Mouse (Mus musculus) liver, adult (tissue): Measurements from ENCODE around the gene Acod1.

Experiments used
- GATA4 ChIP-seq: IDR thresholded peaks from 2 replicates; pipeline ENCODE4 v1.6.1; 2014; ENCODE audit warnings: mild to moderate bottlenecking, low read length; ENCODE audit not compliant: insufficient replicate concordance

The Acod1 gene

GRCm38 (mm10) chr14:103065294-103066167 lies 18.8 kb downstream of the Acod1 start:
- no peak for TF ChIP-seq GATA4

- TF ChIP-seq GATA4 = no peak
Measured at GRCm38 (mm10) chr14:103069465-103069863, 22.7 kb downstream of the Acod1 start.

GRCm38 (mm10) chr14:103069864-103070611 lies 23.3 kb downstream of the Acod1 start, which contains the start of gene Cln5:
Gene Cln5 (plus strand): TSS chr14:103070216.
- peak; percentile 25; the same call in 1 of the 2 replicates for TF ChIP-seq GATA4

GRCm38 (mm10) chr14:103070790-103071189 lies 24.0 kb downstream of the Acod1 start:
- TF ChIP-seq GATA4 = no peak

- TF ChIP-seq GATA4 = no peak
Measured at GRCm38 (mm10) chr14:103071471-103071870, 24.7 kb downstream of the Acod1 start.

- TF ChIP-seq GATA4 = no peak
Measured at GRCm38 (mm10) chr14:103072731-103073130, 26.0 kb downstream of the Acod1 start.

- TF ChIP-seq GATA4 = no peak
Measured at GRCm38 (mm10) chr14:103073825-103074224, 27.0 kb downstream of the Acod1 start.

GRCm38 (mm10) chr14:103075166-103075565 lies 28.4 kb downstream of the Acod1 start:
- no peak for TF ChIP-seq GATA4

GRCm38 (mm10) chr14:103077272-103078005 lies 30.7 kb downstream of the Acod1 start:
- no peak for TF ChIP-seq GATA4

GRCm38 (mm10) chr14:103078006-103078912 lies 31.5 kb downstream of the Acod1 start:
- peak; percentile 99 for TF ChIP-seq GATA4

GRCm38 (mm10) chr14:103079209-103079977 lies 32.6 kb downstream of the Acod1 start:
- no peak for TF ChIP-seq GATA4

GRCm38 (mm10) chr14:103085840-103086533 lies 39.2 kb downstream of the Acod1 start:
- TF ChIP-seq GATA4 = no peak
